Mouse (Mus musculus) erythroblast, embryonic 14.5 days (primary cell): Measurements from ENCODE around the gene Dpy19l3. TPM values are rescaled to one million over a fixed set of nuclear protein-coding genes. Genes with fewer than 3 reads are reported as not detected.

Source experiments
- H3K27me3 ChIP-seq: 2 replicates; pipeline ENCODE4 v1.6.1; 2012; ENCODE audit warnings: inconsistent platforms; ENCODE audit not compliant: control insufficient read depth
- H3K36me3 ChIP-seq: 2 replicates; pipeline ENCODE4 v1.6.1; 2012; ENCODE audit warnings: mild to moderate bottlenecking, inconsistent platforms; ENCODE audit not compliant: control insufficient read depth
- H3K4me1 ChIP-seq: 2 replicates; pipeline ENCODE4 v1.6.1; 2012; ENCODE audit warnings: inconsistent platforms; ENCODE audit not compliant: control insufficient read depth
- H3K4me3 ChIP-seq: replicated peaks from 2 replicates; pipeline ENCODE3; 2012; ENCODE audit warnings: moderate library complexity, mild to moderate bottlenecking, inconsistent platforms
- H3K9me3 ChIP-seq: 2 replicates; pipeline ENCODE4 v1.6.1; 2012; ENCODE audit warnings: low read length, inconsistent platforms, mixed read lengths; ENCODE audit not compliant: control insufficient read depth
- GATA1 ChIP-seq: IDR thresholded peaks from 2 replicates; pipeline ENCODE4 v1.6.1; 2012; ENCODE audit warnings: low read length, inconsistent platforms, mixed read lengths
- TAL1 ChIP-seq: IDR thresholded peaks from 3 replicates; pipeline ENCODE4 v1.6.1; 2012; ENCODE audit warnings: low read length, inconsistent platforms, mixed read lengths
- polyA plus RNA-seq: library from polyadenylated mRNA; stranded (reverse); fragments of >175 nt; gene quantifications from 2 replicates; pipeline ENCODE4 v1.2.3, GENCODE M21; 2012

Gene Dpy19l3
- polyA plus RNA-seq, result 0.10 and 0.11 TPM in 2 replicates

DNA sequence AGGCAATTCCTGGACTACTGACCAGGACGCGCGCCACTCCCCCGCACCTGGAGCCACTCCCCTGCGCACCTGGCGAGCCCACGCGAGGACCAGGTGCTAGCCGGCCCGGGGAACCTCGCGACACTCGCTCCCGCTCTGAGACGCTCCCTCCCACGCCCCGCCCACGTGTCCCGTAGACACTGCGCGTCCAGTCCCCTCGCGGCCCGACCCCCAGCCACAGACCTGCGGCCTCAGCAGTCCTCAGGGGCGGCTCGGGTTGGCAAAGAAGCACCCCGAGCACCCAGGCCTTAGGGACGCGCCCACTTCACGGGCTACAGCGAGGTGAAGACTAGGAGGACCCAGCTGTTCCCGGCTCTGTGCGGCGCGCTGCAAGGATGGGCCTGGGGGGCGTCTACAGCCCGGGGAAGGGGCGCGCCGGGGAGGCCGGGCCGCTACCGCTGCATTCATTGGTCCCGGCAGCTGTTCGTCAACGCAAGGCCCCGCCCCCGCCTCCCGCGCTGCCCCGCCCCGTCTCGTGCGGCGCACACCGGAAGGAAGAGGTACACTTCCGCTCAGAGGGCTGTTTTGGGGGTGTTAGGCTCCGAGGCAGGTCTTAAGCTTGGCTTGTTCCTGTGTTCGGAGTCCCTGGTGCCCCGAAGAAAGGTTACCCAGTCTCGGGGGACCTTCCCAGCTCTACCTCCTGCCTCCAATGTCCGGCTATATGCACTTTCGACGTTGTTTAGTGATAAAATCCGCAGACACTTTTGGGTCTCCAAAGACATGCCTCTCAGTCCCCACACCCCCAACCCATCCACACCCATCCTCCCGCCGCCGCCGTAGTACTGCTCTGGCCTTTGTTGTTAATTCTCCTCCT is at the start of gene Dpy19l3:
Gene Dpy19l3, minus strand, starts transcription at position 422 of the 853 bp plus-strand sequence.
- TF ChIP-seq TAL1, result no peak
- TF ChIP-seq GATA1, result no peak
- peaks cover 17% of the 10 kb centered on the region for H3K4me1 ChIP-seq
- H3K27me3 ChIP-seq, result peaks cover 9% of the 10 kb centered on the region

DNA sequence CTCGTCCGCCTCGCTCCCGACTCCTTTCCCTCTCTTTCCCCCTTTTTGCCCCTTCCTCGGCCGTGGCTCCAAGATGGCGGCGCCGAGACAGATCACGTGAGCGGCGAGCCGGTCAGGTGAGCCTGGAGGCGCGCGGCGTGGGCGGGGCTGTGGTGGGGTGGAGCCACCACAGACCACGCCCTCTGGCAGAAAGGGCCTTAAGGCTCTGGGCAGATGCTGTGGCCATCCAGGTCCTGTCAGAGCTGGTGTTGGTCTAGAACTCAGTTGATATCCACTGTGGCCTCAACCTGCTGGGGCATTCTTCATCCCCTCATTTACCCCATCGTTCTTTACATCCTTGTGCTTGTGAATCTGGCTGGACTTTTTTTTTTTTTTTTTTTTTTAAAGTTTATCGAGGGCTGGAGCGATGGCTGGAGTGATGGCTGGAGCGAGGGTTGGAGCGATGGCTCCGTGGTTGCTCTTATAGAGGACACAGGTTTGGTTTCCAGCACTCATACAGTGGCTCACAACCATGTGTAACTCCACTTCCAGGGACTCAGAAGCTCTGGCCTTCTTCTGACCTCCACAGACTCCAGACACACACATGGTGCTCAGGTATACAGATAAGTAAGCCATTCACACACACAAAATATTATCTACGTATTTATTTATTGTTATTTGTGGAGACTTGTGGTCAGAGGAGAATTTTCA is 48.8 kb upstream of the Dpy19l3 start, which contains the start of gene Zfp507:
Gene Zfp507, minus strand, starts transcription at position 98 of the 690 bp plus-strand sequence.
- Histone ChIP-seq H3K4me1 (peaks cover 28% of the 10 kb centered on the region), H3K27me3 (peaks cover 6% of the 10 kb centered on the region), H3K36me3 (peaks cover 31% of the 10 kb centered on the region), H3K4me3 (peak within 1 kb of the TSS; percentile 92), H3K9me3 (peaks cover 2% of the 10 kb centered on the region; the same call in 1 of the 2 replicates)
- TF ChIP-seq TAL1 (no peak), GATA1 (no peak)

More for the DNA sequence above, at the start of gene Dpy19l3:
- Histone ChIP-seq H3K36me3 (no peaks in the 10 kb centered on the region), H3K4me3 (peak within 1 kb of the TSS; percentile 75), H3K9me3 (no peaks in the 10 kb centered on the region)

DNA sequence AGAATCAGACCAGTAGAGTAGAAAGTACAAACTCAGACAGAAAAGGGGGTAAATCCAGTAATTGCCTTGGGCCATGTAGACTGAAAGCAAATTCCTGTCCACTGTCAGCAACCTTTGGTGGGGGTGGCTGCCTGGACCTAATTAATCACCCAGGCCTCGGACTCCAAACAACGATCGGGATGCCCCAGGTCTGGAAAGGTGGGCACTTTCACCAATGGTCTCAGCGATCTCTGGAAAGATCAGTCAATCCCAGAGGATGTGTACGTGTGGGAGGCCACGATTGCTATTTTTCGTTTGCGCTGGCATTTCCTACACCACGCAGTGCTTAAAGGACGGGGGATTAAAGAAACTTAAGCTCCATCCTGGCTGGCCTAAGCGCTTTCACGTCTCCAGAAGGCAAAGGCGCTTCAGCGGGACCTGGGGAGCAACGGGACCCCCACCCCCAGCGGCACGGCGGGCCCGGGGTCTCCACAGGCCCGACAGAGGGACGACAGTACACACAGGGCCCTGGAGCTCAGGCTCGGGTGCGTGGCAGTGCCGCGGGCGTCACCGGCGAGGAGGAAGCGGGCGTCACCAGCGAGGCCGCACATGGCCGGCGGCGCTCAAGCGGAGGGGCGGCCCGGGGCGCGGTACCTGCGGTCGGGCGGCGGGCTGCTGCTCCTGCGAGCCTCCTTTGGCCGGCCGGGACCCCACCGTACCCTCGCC is 48.1 kb upstream of the Dpy19l3 start:
- peaks cover 2% of the 10 kb centered on the region; the same call in 1 of the 2 replicates for H3K9me3 ChIP-seq
- H3K27me3 ChIP-seq, result peaks cover 6% of the 10 kb centered on the region
- peak overlapping the region; percentile 92 for H3K4me3 ChIP-seq
- peaks cover 28% of the 10 kb centered on the region for H3K4me1 ChIP-seq
- TF ChIP-seq GATA1 (no peak), TAL1 (no peak)
- H3K36me3 ChIP-seq, result peaks cover 38% of the 10 kb centered on the region

DNA sequence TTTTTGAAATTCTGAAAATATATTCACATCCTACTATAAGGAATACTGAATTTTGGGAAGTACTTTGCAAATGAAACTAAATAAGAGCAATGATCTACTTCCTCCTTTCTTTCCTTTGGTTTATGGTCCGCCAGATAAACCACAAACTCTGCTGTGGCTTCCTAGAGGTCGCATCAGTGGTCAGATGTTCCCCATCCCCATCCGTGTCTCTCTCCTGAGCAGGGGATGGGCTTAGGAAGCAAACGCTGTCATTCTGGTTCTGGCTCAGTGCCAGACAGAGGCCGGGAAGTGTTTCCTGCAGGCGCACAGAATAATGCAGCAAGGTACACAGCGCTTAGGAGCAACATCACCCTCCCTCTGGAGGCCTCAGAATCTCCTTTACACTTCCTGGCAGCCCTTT is 41.9 kb upstream of the Dpy19l3 start:
- no peaks in the 10 kb centered on the region for H3K27me3 ChIP-seq
- peaks cover 38% of the 10 kb centered on the region for H3K4me1 ChIP-seq
- TF ChIP-seq GATA1 (no peak), TAL1 (no peak)
- no peak overlapping the region for H3K4me3 ChIP-seq
- no peaks in the 10 kb centered on the region for H3K9me3 ChIP-seq
- peaks cover 96% of the 10 kb centered on the region for H3K36me3 ChIP-seq

DNA sequence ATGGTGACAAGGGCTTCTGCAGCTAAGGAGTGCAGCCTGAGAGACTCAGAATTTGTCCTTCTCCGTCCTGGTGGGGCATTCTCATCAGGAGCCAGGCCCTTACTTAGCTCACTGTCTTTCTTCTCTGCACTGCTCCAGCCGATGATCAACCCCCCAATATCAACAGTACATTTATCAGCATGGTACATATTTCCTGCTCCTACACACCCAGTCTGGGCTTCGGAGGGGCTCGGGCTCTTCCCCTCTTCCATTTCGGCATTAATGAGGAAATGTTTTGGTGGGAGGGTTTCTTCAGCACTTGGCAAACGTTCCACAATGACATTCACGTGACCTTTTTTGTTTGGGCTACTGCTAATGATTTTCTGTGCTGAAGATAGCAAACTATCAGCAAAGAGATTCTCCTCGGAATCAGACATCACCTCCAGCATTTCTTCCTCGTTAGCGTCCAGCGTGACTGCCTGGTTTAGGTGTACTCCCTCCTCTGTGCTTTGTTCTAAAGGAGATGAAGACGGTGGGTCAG is 40.0 kb upstream of the Dpy19l3 start:
- Histone ChIP-seq H3K36me3 (peaks cover 96% of the 10 kb centered on the region), H3K27me3 (no peaks in the 10 kb centered on the region), H3K4me3 (no peak overlapping the region), H3K4me1 (peaks cover 33% of the 10 kb centered on the region), H3K9me3 (no peaks in the 10 kb centered on the region)
- TF ChIP-seq TAL1 (no peak), GATA1 (no peak)

DNA sequence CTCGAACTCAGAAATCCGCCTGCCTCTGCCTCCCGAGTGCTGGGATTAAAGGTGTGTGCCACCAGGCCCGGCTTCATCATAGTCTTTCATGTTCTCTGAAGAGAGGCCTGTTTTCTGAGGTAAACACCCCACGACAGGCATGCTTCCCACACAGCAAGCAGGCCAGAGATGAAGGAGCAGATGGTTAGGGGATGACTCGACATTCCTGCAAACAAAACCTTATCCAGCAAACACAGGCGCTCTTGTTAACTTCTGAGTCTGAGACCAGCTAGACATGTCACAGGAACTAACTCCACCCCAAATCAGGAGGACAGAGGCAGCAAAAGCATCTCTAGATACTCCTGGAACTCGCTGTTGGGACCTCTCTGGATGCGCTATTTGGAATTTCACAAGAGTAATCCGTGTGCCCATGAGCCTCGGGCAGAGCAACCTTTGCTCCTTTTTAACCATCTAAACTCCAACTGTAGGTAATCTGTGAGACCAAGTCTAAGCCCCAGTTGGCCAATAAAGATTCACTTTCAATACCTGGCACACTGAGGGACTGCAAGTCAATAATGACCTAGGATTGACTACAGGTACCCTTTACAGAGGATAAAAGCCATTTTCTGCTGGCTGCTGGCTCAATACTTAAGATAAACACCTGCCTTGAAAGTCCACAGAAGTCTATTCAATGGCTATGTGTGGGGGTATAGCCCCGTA is 38.0 kb upstream of the Dpy19l3 start:
- Histone ChIP-seq H3K9me3 (no peaks in the 10 kb centered on the region), H3K36me3 (peaks cover 95% of the 10 kb centered on the region), H3K27me3 (no peaks in the 10 kb centered on the region), H3K4me1 (peaks cover 33% of the 10 kb centered on the region), H3K4me3 (no peak overlapping the region)
- TF ChIP-seq TAL1 (0 out of 3 replicates have a peak, but pooled peaks have one; percentile 10), GATA1 (no peak)

DNA sequence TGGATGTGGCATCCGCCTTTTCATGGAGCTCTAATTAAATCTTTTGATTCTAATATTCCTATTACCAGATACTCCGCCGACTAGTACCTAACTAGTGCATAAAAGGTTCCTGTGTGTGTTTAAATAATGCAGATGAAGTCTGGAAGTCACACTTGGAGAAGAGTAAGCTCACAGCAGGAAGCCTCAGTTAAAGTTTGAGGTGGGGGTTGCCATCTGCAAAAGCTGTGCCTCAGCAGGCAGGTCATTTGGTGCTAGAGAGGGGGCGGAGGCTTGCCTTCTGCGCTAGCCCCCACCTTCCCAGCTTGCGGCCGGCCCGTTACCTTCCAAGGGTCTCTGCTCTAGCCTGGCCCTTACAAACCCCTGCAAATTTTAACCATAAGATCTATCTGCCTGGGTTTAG is 36.7 kb upstream of the Dpy19l3 start:
- Histone ChIP-seq H3K4me3 (no peak overlapping the region), H3K9me3 (no peaks in the 10 kb centered on the region), H3K4me1 (peaks cover 29% of the 10 kb centered on the region), H3K36me3 (peaks cover 93% of the 10 kb centered on the region), H3K27me3 (no peaks in the 10 kb centered on the region)
- TF ChIP-seq TAL1 (no peak), GATA1 (no peak)

DNA sequence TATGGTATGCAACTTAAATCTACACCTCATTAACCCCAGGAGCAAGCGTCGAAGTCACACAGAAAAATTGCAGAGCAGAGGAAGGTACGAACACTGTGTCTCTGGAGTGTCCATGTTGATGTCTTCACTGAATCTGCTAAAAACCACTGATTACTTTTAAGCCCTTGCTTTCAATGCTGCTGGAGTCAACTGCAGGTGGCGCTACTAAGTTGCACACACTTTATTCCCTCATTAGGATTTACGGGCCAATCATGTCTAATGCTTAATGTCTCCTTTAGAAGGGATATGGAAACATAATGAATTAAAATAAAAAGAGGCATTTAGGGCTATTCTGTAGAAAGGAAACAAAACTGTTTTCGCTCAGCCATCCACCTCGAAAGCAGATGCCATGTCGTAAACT is 35.9 kb upstream of the Dpy19l3 start:
- H3K36me3 ChIP-seq, result peaks cover 94% of the 10 kb centered on the region
- H3K4me1 ChIP-seq, result peaks cover 29% of the 10 kb centered on the region
- H3K4me3 ChIP-seq, result no peak overlapping the region
- no peak for TF ChIP-seq TAL1
- TF ChIP-seq GATA1, result no peak
- H3K9me3 ChIP-seq, result no peaks in the 10 kb centered on the region
- H3K27me3 ChIP-seq, result no peaks in the 10 kb centered on the region
